Mouse (Mus musculus): ENCODE measurements around the gene Gjb3.

GRCm38 (mm10) chr4:127325276-127325675, 5.4 kb downstream of the Gjb3 start:
- no peak for TF ChIP-seq CTCF (IDR thresholded peaks at IDR 0.05; ENCODE audit: extremely low read depth, insufficient read depth, insufficient read length, insufficient replicate concordance)
- no peak for TF ChIP-seq POLR2A (IDR thresholded peaks at IDR 0.05; ENCODE audit: low read depth, low read length)

Measured in spleen, adult 2 months (tissue).